Mouse (Mus musculus) hindbrain, embryonic 11.5 days (tissue): ENCODE results near the gene Tigar. TPM values are rescaled to one million over a fixed set of nuclear protein-coding genes. Genes with fewer than 3 reads are reported as not detected.
A peak's percentile ranks its signal among the peaks of the same experiment; 100 is the strongest.

ENCODE experiments used
- ATAC-seq: fragments of 200-750 bp; cut with Nextera tagmentation; 2 replicates; pipeline ENCODE4 v1.8.0; 2017; ENCODE audit warnings: mild to moderate bottlenecking, moderate TSS enrichment, moderate library complexity; ENCODE audit not compliant: low FRiP score
- DNase-seq: peaks from one replicate; pipeline ENCODE4 v3.0.0-alpha.2; 2015; ENCODE audit warnings: low spot score
- H3K27ac ChIP-seq: fragments of 300-500 bp; sonication (generic); 2 replicates; pipeline ENCODE4 v1.5.1; 2014; ENCODE audit warnings: mild to moderate bottlenecking, low read depth, low read length
- H3K27me3 ChIP-seq: fragments of 300-500 bp; sonication (generic); 2 replicates; pipeline ENCODE4 v1.6.1; 2014; ENCODE audit warnings: mild to moderate bottlenecking, low read length, moderate library complexity, mixed read lengths; ENCODE audit not compliant: control insufficient read depth, insufficient read depth
- H3K36me3 ChIP-seq: fragments of 300-500 bp; sonication (generic); 2 replicates; pipeline ENCODE4 v1.6.1; 2014; ENCODE audit warnings: mild to moderate bottlenecking, low read length, moderate library complexity, mixed read lengths; ENCODE audit not compliant: control insufficient read depth, insufficient read depth
- H3K4me1 ChIP-seq: fragments of 300-500 bp; sonication (generic); replicated peaks from 2 replicates; pipeline ENCODE4 v1.6.1; 2014; ENCODE audit warnings: low read length, mixed read lengths; ENCODE audit not compliant: control insufficient read depth, insufficient read depth
- H3K4me2 ChIP-seq: fragments of 300-500 bp; sonication (generic); replicated peaks from 2 replicates; pipeline ENCODE4 v1.6.1; 2014; ENCODE audit warnings: mild to moderate bottlenecking, low read depth, low read length
- H3K4me3 ChIP-seq: fragments of 300-500 bp; sonication (generic); 2 replicates; pipeline ENCODE4 v1.5.1; 2014; ENCODE audit warnings: low read depth, low read length
- H3K9ac ChIP-seq: fragments of 300-500 bp; sonication (generic); 2 replicates; pipeline ENCODE4 v1.6.1; 2014; ENCODE audit warnings: low read depth, low read length
- H3K9me3 ChIP-seq: fragments of 300-500 bp; sonication (generic); 2 replicates; pipeline ENCODE4 v1.6.1; 2016; ENCODE audit warnings: low read length; ENCODE audit not compliant: control insufficient read depth
- WGBS: fragments of 180-500 bp; shearing (Covaris S2); extraction: QIAGEN DNeasy Blood & Tissue Kit; methylation state at CpG from one replicate; pipeline ENCODE4 v1.1.7; 2014; 5-methylcytosine and 5-hydroxymethylcytosine counted together
- polyA plus RNA-seq: library from polyadenylated mRNA; unstranded; fragments of >200 nt; fragmentation: Nextera tagmentation; extraction: Ambion mirVana; gene quantifications from 2 replicates; pipeline ENCODE4 v1.2.1, GENCODE M21; 2014

Tigar gene
- polyA plus RNA-seq, 1 experiment from 2014 or later, result 5.8 TPM

- WGBS, result 0% methylated on average over 33 of the region's 34 CpGs
- Histone ChIP-seq H3K36me3 (no peaks in the 10 kb centered on the region), H3K4me1 (peaks cover 13% of the 10 kb centered on the region), H3K9ac (peak overlapping the region; percentile 72), H3K27ac (peak overlapping the region; percentile 68), H3K27me3 (peaks cover 41% of the 10 kb centered on the region), H3K4me2 (peak overlapping the region; percentile 90), H3K4me3 (peak overlapping the region; percentile 73), H3K9me3 (no peaks in the 10 kb centered on the region)
- ATAC-seq (peak; percentile 65), DNase-seq (peak; percentile 85)
Measured at GRCm38 (mm10) chr6:127150663-127151564, 41.6 kb upstream of the Tigar start.

GRCm38 (mm10) chr6:127149944-127150662 lies 40.7 kb upstream of the Tigar start:
- Histone ChIP-seq H3K9ac (peak overlapping the region; percentile 72), H3K36me3 (no peaks in the 10 kb centered on the region), H3K27ac (peak overlapping the region; percentile 19; the same call in 1 of the 2 replicates), H3K4me1 (peaks cover 11% of the 10 kb centered on the region), H3K27me3 (peaks cover 34% of the 10 kb centered on the region), H3K9me3 (no peaks in the 10 kb centered on the region), H3K4me3 (peak overlapping the region; percentile 73), H3K4me2 (peak overlapping the region; percentile 90)
- no peak for ATAC-seq
- DNase-seq, result peak; percentile 57
- whole genome bisulfite sequencing, result under 1% methylated on average over 38 of the region's 38 CpGs

GRCm38 (mm10) chr6:127149303-127149943 lies 40.1 kb upstream of the Tigar start:
- Histone ChIP-seq H3K4me1 (peaks cover 11% of the 10 kb centered on the region), H3K36me3 (no peaks in the 10 kb centered on the region), H3K9me3 (no peaks in the 10 kb centered on the region), H3K9ac (peak overlapping the region; percentile 72), H3K27ac (0 out of 2 replicates have a peak overlapping the region, but pooled peaks have one; percentile 19), H3K4me3 (peak overlapping the region; percentile 73), H3K4me2 (peak overlapping the region; percentile 90), H3K27me3 (peaks cover 27% of the 10 kb centered on the region)
- DNase-seq, result peak; percentile 56
- ATAC-seq, result no peak
- WGBS, result 0% methylated on average over 30 of the region's 30 CpGs

- Histone ChIP-seq H3K36me3 (no peaks in the 10 kb centered on the region), H3K9ac (peak overlapping the region; percentile 72), H3K9me3 (no peaks in the 10 kb centered on the region), H3K4me3 (peak overlapping the region; percentile 73), H3K4me1 (peaks cover 11% of the 10 kb centered on the region), H3K27me3 (peaks cover 20% of the 10 kb centered on the region), H3K4me2 (peak overlapping the region; percentile 90), H3K27ac (no peak overlapping the region)
- WGBS, result 3% methylated on average over 20 of the region's 20 CpGs
- peak; percentile 60 for DNase-seq
- ATAC-seq, result no peak
Measured at GRCm38 (mm10) chr6:127148526-127149302, 39.4 kb upstream of the Tigar start.

- no peak overlapping the region for H3K27ac ChIP-seq
Measured at GRCm38 (mm10) chr6:127147665-127148064, 38.3 kb upstream of the Tigar start.

GRCm38 (mm10) chr6:127146322-127146947 lies 37.1 kb upstream of the Tigar start:
- WGBS, result 86% methylated on average over 3 of the region's 3 CpGs
- H3K9me3 ChIP-seq, result no peaks in the 10 kb centered on the region
- H3K36me3 ChIP-seq, result no peaks in the 10 kb centered on the region
- H3K4me3 ChIP-seq, result no peak overlapping the region
- DNase-seq (no peak), ATAC-seq (no peak)
- H3K4me2 ChIP-seq, result no peak overlapping the region
- H3K9ac ChIP-seq, result no peak overlapping the region
- peaks cover 3% of the 10 kb centered on the region for H3K4me1 ChIP-seq
- no peaks in the 10 kb centered on the region; the same call in none of the 2 replicates for H3K27me3 ChIP-seq
- no peak overlapping the region for H3K27ac ChIP-seq

More at GRCm38 (mm10) chr6:127147665-127148064, 38.3 kb upstream of the Tigar start:
- DNase-seq (peak; percentile 95), ATAC-seq (peak; percentile 20; the same call in 1 of the 2 replicates)
- Histone ChIP-seq H3K4me2 (peak overlapping the region; percentile 90; the same call in 1 of the 2 replicates), H3K9me3 (no peaks in the 10 kb centered on the region), H3K4me1 (peaks cover 11% of the 10 kb centered on the region), H3K4me3 (peak overlapping the region; percentile 73; the same call in 1 of the 2 replicates), H3K9ac (no peak overlapping the region), H3K36me3 (no peaks in the 10 kb centered on the region), H3K27me3 (peaks cover 10% of the 10 kb centered on the region)
- WGBS, result 1% methylated on average over 4 of the region's 4 CpGs

GRCm38 (mm10) chr6:127145464-127146190 lies 36.3 kb upstream of the Tigar start:
- H3K9ac ChIP-seq, result no peak overlapping the region
- H3K4me3 ChIP-seq, result no peak overlapping the region
- 81% methylated on average over 20 of the region's 20 CpGs for WGBS
- no peak overlapping the region for H3K4me2 ChIP-seq
- H3K9me3 ChIP-seq, result no peaks in the 10 kb centered on the region
- peaks cover 2% of the 10 kb centered on the region; the same call in 1 of the 2 replicates for H3K36me3 ChIP-seq
- DNase-seq, result no peak
- H3K4me1 ChIP-seq, result no peaks in the 10 kb centered on the region
- no peak for ATAC-seq
- no peak overlapping the region for H3K27ac ChIP-seq
- H3K27me3 ChIP-seq, result no peaks in the 10 kb centered on the region; the same call in none of the 2 replicates
